Mouse (Mus musculus): ENCODE results near the gene Esrra. TPM values are rescaled to one million over a fixed set of nuclear protein-coding genes. Genes with fewer than 3 reads are reported as not detected.
A peak's percentile ranks its signal among the peaks of the same experiment; 100 is the strongest.

Gene Esrra
- polyA plus RNA-seq, 1 experiment from 2014 or later, result 6.9 TPM

DNA sequence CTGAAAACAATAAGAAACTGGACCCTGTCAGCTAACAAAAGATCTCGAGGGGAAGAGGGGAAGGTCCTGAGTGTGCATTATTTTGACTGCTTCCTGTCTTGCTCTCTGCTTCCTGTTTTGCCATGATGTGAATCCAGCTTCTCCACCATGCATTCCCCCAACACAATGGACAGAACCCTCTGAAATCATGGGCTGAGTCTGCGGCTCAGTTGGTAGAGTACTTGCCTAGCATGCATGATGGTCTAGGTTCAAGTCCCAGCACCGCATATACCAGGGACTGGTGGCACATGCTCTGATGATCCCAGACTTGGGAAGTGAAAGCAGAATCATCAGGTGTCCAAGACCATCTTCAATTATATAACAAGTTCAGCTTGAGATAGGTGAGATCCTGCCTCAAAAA, 48.9 kb downstream of the Esrra start:
- H3K36me3 ChIP-seq (ENCODE audit: control insufficient read depth, insufficient read depth, low read length), result no peaks in the 10 kb centered on the region
- no peak overlapping the region for H3K9ac ChIP-seq (replicated peaks; ENCODE audit: low read length)
- no peak for ATAC-seq (ENCODE audit: low FRiP score, low TSS enrichment)
- H3K4me1 ChIP-seq (ENCODE audit: control insufficient read depth, insufficient read depth, low read length), result no peaks in the 10 kb centered on the region
- no peak for DNase-seq
- no peaks in the 10 kb centered on the region; the same call in 1 of the 2 replicates for H3K9me3 ChIP-seq (ENCODE audit: control insufficient read depth, low read length)
- H3K4me2 ChIP-seq (ENCODE audit: low read length), result no peak overlapping the region
- WGBS, result 80% methylated on average over 3 of the region's 3 CpGs
- no peak overlapping the region for H3K27ac ChIP-seq (replicated peaks; ENCODE audit: low read depth, low read length)
- H3K4me3 ChIP-seq (replicated peaks; ENCODE audit: low read depth, low read length), result no peak overlapping the region
- H3K27me3 ChIP-seq (ENCODE audit: control insufficient read depth, insufficient read depth, low read length), result no peaks in the 10 kb centered on the region

DNA sequence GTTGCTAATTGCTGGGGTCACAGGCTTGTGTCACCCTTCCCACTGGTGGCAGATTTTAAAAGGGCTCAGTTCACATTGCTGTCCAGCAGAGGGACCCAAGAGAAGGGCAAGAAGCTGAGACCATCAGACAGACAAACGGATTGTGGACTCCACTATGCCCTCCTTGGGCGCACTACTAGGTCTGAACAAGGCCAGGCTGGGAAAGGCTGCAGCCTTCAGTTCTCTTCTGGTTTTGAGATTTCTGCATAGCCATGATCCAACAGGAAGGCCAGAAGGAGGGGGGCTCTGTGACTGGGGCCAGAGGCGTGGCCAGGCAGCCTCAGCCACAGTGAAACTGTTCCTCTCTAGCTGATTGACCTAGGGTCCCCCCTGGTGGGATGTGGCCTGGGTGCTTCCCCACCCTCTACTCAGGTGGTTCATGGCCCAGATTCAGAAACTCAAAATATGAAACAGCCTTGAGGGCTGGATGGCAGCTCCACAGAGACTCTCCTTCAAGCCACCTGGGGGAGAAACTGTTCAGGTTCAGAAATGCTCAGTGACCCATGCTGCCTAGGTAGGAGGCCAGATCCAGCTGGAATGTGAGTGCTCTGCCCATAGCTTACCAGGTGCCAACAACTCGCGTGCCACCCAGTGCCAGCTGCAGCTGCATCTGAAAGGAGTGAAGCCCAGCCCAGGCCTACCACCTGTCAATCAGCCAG, 49.9 kb downstream of the Esrra start:
- Histone ChIP-seq H3K36me3 (ENCODE audit: control insufficient read depth, insufficient read depth, low read length) (no peaks in the 10 kb centered on the region), H3K4me1 (ENCODE audit: control insufficient read depth, insufficient read depth, low read length) (no peaks in the 10 kb centered on the region), H3K27me3 (ENCODE audit: control insufficient read depth, insufficient read depth, low read length) (no peaks in the 10 kb centered on the region), H3K9ac (replicated peaks; ENCODE audit: low read length) (no peak overlapping the region), H3K4me3 (replicated peaks; ENCODE audit: low read depth, low read length) (no peak overlapping the region), H3K9me3 (ENCODE audit: control insufficient read depth, low read length) (no peaks in the 10 kb centered on the region), H3K27ac (replicated peaks; ENCODE audit: low read depth, low read length) (no peak overlapping the region), H3K4me2 (ENCODE audit: low read length) (no peak overlapping the region)
- DNase-seq (no peak), ATAC-seq (ENCODE audit: low FRiP score, low TSS enrichment) (no peak)
- WGBS, result 57% methylated on average over 5 of the region's 5 CpGs

GRCm38 (mm10) chr19:6869355-6869754, 52.3 kb downstream of the Esrra start:
- Histone ChIP-seq H3K27me3 (ENCODE audit: control insufficient read depth, insufficient read depth, low read length) (no peaks in the 10 kb centered on the region), H3K4me1 (ENCODE audit: control insufficient read depth, insufficient read depth, low read length) (no peaks in the 10 kb centered on the region), H3K4me3 (replicated peaks; ENCODE audit: low read depth, low read length) (no peak overlapping the region), H3K36me3 (ENCODE audit: control insufficient read depth, insufficient read depth, low read length) (no peaks in the 10 kb centered on the region), H3K9me3 (ENCODE audit: control insufficient read depth, low read length) (no peaks in the 10 kb centered on the region), H3K4me2 (ENCODE audit: low read length) (no peak overlapping the region), H3K9ac (replicated peaks; ENCODE audit: low read length) (no peak overlapping the region), H3K27ac (replicated peaks; ENCODE audit: low read depth, low read length) (no peak overlapping the region)
- ATAC-seq (ENCODE audit: low FRiP score, low TSS enrichment) (no peak), DNase-seq (no peak)
- WGBS, result 16% methylated on average over 5 of the region's 5 CpGs

DNA sequence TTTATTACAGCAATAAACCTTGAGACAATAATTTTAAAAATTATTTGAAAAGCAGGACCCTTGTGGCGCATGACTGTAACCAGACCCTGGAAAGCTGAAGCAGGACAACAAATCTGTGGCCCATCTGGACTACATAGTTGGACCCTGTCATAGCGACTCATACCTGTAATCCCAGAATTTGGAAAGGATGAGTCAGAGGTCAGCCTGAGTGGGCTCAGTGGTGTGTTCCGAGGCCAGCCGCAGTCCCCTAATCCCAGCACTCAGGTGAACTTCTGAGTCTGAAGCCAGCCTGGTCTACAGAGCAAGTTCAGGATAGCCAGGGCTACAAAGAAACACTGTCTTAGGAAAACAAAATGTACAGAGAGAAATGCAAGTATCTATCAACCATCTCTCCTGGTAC, 60.2 kb downstream of the Esrra start:
- Histone ChIP-seq H3K4me2 (ENCODE audit: low read length) (no peak overlapping the region), H3K36me3 (ENCODE audit: control insufficient read depth, insufficient read depth, low read length) (no peaks in the 10 kb centered on the region), H3K27ac (replicated peaks; ENCODE audit: low read depth, low read length) (no peak overlapping the region), H3K9me3 (ENCODE audit: control insufficient read depth, low read length) (no peaks in the 10 kb centered on the region), H3K4me3 (replicated peaks; ENCODE audit: low read depth, low read length) (no peak overlapping the region), H3K4me1 (ENCODE audit: control insufficient read depth, insufficient read depth, low read length) (no peaks in the 10 kb centered on the region), H3K27me3 (ENCODE audit: control insufficient read depth, insufficient read depth, low read length) (no peaks in the 10 kb centered on the region), H3K9ac (replicated peaks; ENCODE audit: low read length) (no peak overlapping the region)
- no peak for ATAC-seq (ENCODE audit: low FRiP score, low TSS enrichment)
- no peak for DNase-seq
- 93% methylated on average over 4 of the region's 4 CpGs for WGBS

Small RNA genes within 50 kb of the gene (microRNA-seq; reads per million reads assigned to microRNA genes)
- gene Mir6990, result 2.5 reads per million, percentile 17 among the genes with 10 or more reads in this experiment

Other genes with a start within 250 kb of the Esrra start
- 6.0 and 6.8 TPM in 2 replicates for gene Rps6ka4, start 81.2 kb downstream of the Esrra start, polyA plus RNA-seq (2014; fragmentation: Nextera tagmentation; extraction: Ambion mirVana)
- gene Ccdc88b, start 63.6 kb downstream of the Esrra start, polyA plus RNA-seq (2014; fragmentation: Nextera tagmentation; extraction: Ambion mirVana), result 0.23 and 0.49 TPM in 2 replicates
- 115 and 140 TPM in 2 replicates for gene Trmt112, start 12.1 kb downstream of the Esrra start, polyA plus RNA-seq (2014; fragmentation: Nextera tagmentation; extraction: Ambion mirVana)
- 215 and 328 TPM in 2 replicates for gene Prdx5, start 11.7 kb downstream of the Esrra start, polyA plus RNA-seq (2014; fragmentation: Nextera tagmentation; extraction: Ambion mirVana)
- 0.53 and 0.78 TPM in 2 replicates for gene Catsperz, start 3.6 kb upstream of the Esrra start, polyA plus RNA-seq (2014; fragmentation: Nextera tagmentation; extraction: Ambion mirVana)
- gene Kcnk4, start 12.7 kb upstream of the Esrra start, polyA plus RNA-seq (2014; fragmentation: Nextera tagmentation; extraction: Ambion mirVana), result 1.9 and 3.4 TPM in 2 replicates
- 77.1 and 79.3 TPM in 2 replicates for gene Bad, start 20.0 kb upstream of the Esrra start, polyA plus RNA-seq (2014; fragmentation: Nextera tagmentation; extraction: Ambion mirVana)
- gene Gpr137, start 20.7 kb upstream of the Esrra start, polyA plus RNA-seq (2014; fragmentation: Nextera tagmentation; extraction: Ambion mirVana), result 56.0 and 60.4 TPM in 2 replicates
- gene Ppp1r14b, start 53.2 kb upstream of the Esrra start, polyA plus RNA-seq (2014; fragmentation: Nextera tagmentation; extraction: Ambion mirVana), result 198 and 257 TPM in 2 replicates
- gene Plcb3, start 54.7 kb upstream of the Esrra start, polyA plus RNA-seq (2014; fragmentation: Nextera tagmentation; extraction: Ambion mirVana), result 6.3 and 8.8 TPM in 2 replicates
- 73.8 and 86.9 TPM in 2 replicates for gene Fkbp2, start 58.7 kb upstream of the Esrra start, polyA plus RNA-seq (2014; fragmentation: Nextera tagmentation; extraction: Ambion mirVana)
- gene Vegfb, start 65.8 kb upstream of the Esrra start, polyA plus RNA-seq (2014; fragmentation: Nextera tagmentation; extraction: Ambion mirVana), result 33.1 and 47.3 TPM in 2 replicates
- 23.1 and 26.7 TPM in 2 replicates for gene Dnajc4, start 70.8 kb upstream of the Esrra start, polyA plus RNA-seq (2014; fragmentation: Nextera tagmentation; extraction: Ambion mirVana)
- gene Nudt22, start 74.3 kb upstream of the Esrra start, polyA plus RNA-seq (2014; fragmentation: Nextera tagmentation; extraction: Ambion mirVana), result 19.4 and 20.2 TPM in 2 replicates
- gene Trpt1, start 74.3 kb upstream of the Esrra start, polyA plus RNA-seq (2014; fragmentation: Nextera tagmentation; extraction: Ambion mirVana), result 18.6 and 20.0 TPM in 2 replicates
- gene Fermt3, start 97.7 kb upstream of the Esrra start, polyA plus RNA-seq (2014; fragmentation: Nextera tagmentation; extraction: Ambion mirVana), result 1.7 and 3.0 TPM in 2 replicates
- gene Stip1, start 118.2 kb upstream of the Esrra start, polyA plus RNA-seq (2014; fragmentation: Nextera tagmentation; extraction: Ambion mirVana), result 180 and 217 TPM in 2 replicates
- gene Macrod1, start 135.0 kb upstream of the Esrra start, polyA plus RNA-seq (2014; fragmentation: Nextera tagmentation; extraction: Ambion mirVana), result 3.4 and 3.9 TPM in 2 replicates
- gene Flrt1, start 183.9 kb upstream of the Esrra start, polyA plus RNA-seq (2014; fragmentation: Nextera tagmentation; extraction: Ambion mirVana), result 7.0 and 10.2 TPM in 2 replicates

All from midbrain, embryonic 14.5 days (tissue).